Mouse (Mus musculus): ENCODE measurements around the gene Col23a1.

Col23a1 gene

DNA sequence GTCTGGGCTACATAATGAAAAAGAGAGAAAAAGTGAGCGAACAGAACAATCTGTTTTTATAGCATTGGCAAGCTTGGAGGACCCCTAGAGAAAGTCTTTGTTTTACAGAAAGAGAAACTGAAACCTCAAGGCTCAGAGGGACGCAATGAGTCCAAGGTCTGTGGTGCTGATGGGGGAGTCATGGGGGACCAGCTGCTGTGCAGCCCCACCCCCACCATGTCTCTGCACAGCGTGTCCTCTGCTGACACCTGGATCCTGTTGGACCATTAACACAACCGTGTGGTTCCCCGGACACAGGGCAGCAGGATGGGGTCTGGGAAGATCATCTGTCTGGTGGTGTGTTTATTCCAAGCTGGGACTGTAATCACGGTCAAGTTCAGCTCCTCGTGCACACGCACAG, 142.2 kb downstream of the Col23a1 start:
- no peak for DNase-seq (ENCODE audit: low spot score)

DNA sequence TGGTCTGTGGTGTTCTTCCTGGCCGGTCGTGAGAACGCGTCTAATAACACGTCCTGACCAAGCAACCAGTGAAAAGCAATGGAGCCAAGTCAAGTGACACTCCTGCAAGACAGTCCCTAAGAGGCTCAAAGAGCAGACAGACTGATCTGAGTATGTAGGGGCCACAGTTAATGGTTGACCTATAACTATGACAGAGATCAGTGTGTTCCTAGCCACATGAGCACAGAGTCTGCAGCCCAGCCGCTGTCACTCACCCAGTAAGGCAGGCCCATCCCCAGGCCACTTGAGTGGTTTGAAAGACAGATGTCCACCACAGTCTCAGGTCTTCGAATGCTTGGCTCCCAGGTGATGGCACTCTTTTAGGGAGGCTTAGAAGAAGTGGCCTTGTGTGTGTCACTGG, 152.3 kb downstream of the Col23a1 start:
- DNase-seq (ENCODE audit: low spot score) = no peak

DNA sequence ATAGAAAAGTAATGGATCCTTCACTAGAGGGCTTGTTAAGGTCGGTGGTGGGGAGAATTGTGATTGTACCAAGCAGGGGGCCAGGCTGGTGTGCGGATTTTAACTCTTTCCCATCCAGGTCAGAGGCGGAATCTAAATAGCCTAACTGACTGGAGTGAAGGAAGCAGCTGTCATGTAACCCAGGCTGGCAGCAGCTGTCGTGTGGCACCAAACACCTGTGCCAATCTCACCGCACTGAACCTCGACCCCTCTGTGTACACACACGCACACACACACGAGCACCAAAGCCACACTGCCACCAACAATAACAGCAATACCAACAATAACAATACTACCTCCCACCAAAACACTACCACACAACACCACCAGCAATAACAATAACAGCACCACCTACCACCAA, 152.9 kb downstream of the Col23a1 start:
- no peak for DNase-seq (ENCODE audit: low spot score)

DNA sequence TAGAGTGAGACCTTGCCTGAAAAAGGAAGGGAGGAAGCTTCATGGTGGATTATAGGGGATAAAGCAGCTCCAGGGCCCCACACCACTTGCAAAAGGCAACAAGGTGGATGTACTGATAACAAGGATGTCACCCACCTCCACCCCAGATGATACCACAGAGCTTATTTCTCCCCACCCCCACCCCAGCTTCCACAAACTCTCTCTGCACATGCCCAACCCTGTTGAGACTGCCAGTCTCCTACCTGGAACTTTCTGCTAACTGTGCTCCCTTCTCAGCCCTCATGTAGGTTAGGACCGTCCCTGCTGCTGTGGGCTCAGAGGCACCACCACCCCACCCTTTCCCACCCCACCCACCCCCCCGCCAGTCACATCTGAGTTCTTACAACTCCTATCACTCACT, 154.1 kb downstream of the Col23a1 start:
- DNase-seq (ENCODE audit: low spot score) = no peak

- DNase-seq (ENCODE audit: low spot score) = no peak
Measured at GRCm38 (mm10) chr11:51444649-51445048, 154.9 kb downstream of the Col23a1 start.

DNA sequence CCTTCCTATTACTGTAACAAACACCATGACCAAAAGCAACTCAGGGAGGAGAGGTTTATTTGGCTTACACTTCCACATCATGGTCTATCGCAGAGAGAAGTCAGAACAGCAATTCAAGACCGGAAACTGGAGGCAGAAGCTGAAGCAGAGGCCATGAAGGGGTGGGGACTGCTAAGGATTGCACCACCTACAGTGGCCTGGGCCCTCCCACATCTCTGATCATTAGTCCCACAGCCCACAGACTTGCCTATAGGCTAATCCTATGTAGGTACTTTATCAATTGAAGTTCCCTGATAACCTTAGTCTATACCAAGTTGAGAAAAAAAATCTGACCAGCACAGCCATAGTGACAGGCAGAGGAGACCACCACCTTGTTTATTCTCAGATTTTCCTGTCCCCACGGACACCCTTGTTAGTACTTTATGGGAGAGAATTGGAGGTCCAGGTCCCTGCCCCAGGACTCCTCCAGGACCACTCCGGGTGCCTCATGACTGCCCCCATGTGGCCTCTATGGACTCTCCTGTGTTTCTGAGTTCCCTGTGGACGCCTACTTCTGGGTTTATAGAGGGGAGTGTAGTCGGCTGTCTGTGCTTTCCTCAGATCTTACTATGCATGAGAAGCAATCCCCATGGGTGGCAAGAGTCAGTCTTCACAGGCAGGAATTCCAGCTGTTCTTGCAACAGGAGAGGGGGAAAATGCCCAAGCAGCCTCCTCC, 157.1 kb downstream of the Col23a1 start:
- DNase-seq (ENCODE audit: low spot score) = peak; percentile 73

DNA sequence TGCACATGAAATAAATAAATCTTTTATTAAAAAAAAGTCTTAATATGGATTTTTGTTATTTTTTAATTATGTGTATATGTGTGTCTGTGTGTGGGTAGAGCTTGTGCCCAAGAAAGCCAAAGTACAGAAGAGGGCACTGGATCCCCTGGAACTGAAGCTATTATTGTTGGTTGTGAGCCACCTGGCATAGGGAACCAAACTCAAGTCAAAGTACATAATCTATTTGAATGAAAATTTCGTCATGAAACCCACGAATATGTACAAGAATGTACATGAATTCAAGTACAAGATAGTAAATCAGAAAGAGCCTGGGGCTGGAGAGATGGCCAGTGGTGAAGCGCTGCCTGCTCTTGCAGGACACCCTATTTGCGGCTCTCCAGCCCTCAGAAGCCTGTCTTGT, 158.5 kb downstream of the Col23a1 start:
- no peak for DNase-seq (ENCODE audit: low spot score)

DNA sequence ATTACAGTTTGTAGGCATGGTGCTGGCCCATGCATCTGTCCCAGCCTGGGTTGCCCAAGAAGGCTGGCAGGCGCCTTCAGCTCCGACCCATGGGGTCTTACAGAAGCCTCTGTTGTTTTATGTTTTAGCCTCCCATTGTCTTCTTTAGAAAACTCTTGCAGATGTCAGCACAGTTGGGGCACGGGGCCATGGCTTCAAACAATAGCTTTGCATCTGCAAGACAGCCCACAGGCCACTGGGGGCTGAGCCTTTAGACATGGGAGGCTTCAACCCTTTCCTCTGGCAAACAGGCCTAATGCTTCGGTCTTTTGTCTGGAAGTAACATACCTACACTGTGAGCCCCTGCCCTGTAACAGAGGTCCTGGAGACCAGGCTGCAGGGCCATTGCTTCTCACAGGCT, 159.0 kb downstream of the Col23a1 start:
- peak; percentile 76 for DNase-seq (ENCODE audit: low spot score)

GRCm38 (mm10) chr11:51449881-51450280, 160.2 kb downstream of the Col23a1 start:
- no peak for DNase-seq (ENCODE audit: low spot score)

DNA sequence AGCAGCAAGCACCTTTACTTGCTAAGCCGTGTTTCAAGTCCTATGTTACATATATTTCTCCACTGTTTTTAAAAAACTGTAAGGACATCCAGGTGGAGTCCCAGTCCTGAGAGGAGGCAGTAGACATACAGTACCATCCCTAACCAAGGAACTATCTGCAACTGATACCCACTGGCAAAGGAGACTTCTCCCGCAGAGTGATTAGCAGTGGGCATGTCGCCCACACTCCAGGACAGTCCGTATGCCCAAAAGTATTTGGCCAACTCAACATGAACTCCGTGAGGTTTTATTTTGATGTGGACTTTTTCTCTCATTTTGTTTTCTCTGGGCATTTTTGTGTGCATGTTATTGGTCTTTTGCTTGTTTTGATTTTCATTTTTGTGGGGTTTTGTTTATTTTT, 161.6 kb downstream of the Col23a1 start:
- DNase-seq (ENCODE audit: low spot score) = no peak

GRCm38 (mm10) chr11:51451925-51452324, 162.2 kb downstream of the Col23a1 start:
- no peak for DNase-seq (ENCODE audit: low spot score)

DNA sequence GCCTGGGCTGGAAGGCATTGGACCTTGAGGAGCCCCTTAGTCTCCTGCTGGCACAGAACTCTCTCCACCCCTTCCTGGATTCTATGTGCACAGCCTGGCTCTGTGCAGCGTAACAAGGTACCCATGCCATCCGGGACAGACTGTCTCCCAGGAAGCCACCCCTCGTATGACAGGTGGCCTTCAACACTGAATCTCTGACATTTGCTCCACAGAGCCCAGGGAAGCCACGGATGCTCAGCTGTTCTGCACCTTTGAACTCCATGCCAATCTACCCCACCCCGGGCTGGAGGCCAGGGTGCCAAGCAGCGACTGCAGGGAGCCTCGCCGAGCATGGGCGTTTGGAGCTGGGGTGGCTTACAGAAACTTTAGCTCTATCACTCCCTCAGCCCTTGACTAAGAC, 164.0 kb downstream of the Col23a1 start:
- DNase-seq (ENCODE audit: low spot score) = no peak

DNA sequence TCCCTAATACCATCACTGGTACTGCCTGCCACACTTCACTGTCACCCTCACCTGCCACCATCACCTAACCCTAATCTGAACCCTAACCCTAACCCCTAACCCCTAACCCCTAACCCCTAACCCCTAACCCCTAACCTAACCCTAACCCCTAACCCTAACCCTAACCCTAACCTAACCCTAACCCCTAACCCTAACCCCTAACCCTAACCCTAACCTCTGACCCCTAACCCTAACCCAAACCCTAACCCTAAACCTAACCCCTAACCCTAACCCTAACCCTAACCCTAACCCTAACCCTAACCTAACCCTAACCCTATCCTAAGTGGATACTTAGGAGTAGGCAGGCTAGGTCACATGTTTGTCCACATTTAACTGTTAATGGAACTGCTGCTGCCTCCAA, 165.8 kb downstream of the Col23a1 start:
- no peak for DNase-seq (ENCODE audit: low spot score)

GRCm38 (mm10) chr11:51457624-51458023, 167.9 kb downstream of the Col23a1 start:
- no peak for DNase-seq (ENCODE audit: low spot score)

GRCm38 (mm10) chr11:51458649-51459048, 168.9 kb downstream of the Col23a1 start:
- no peak for DNase-seq (ENCODE audit: low spot score)

DNA sequence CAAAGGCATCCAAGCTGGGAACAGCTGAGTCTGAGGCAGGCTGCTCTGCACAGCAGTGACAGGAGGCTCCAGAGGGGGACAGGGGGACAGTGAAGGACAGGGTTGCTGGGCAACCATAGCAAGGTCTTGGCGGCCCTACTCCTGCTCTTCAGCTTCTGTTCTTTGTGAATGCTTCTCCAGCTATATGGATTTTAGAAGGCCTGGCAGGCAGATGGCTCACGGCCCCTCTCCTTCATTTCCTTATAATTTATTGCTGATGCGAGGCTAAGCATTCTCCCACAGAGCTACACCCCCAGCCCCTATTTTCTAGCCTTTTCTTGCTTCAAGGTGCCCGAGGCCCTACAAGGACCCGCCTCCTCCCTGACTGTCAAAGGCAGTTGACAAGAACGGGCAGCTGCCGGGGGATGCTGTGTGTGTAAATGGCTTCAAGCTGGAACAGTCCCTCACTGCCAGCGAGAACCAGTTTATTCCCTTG, 169.9 kb downstream of the Col23a1 start:
- peak; percentile 64 for DNase-seq (ENCODE audit: low spot score)

DNA sequence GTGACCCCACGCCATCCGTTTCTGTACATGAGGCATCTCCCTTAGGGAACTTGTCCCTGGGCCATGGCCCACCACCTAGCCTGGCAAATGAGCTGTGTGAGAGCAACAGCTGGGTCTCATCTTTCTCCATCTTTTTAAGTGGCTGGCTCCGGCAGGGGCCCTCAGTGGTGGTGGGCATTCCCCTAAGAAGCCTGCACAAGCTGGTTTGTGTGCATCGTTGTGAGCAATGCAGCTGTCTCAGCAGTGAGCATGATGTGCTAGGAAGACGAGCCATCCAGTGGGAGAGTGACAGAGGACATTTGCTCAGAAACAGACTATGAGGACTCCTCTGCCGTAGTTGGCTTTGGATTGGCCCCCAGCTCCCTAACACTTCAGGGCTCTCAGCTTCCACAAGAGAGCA, 179.0 kb downstream of the Col23a1 start:
- no peak for DNase-seq (ENCODE audit: low spot score)

- no peak for DNase-seq (ENCODE audit: low spot score)
Measured at GRCm38 (mm10) chr11:51469341-51469831, 179.7 kb downstream of the Col23a1 start.

GRCm38 (mm10) chr11:51470383-51471144, 180.8 kb downstream of the Col23a1 start:
- peak; percentile 51 for DNase-seq (ENCODE audit: low spot score)

GRCm38 (mm10) chr11:51473686-51474085, 184.0 kb downstream of the Col23a1 start:
- no peak for DNase-seq (ENCODE audit: low spot score)

GRCm38 (mm10) chr11:51476543-51476942, 186.8 kb downstream of the Col23a1 start:
- DNase-seq (ENCODE audit: low spot score) = no peak

DNA sequence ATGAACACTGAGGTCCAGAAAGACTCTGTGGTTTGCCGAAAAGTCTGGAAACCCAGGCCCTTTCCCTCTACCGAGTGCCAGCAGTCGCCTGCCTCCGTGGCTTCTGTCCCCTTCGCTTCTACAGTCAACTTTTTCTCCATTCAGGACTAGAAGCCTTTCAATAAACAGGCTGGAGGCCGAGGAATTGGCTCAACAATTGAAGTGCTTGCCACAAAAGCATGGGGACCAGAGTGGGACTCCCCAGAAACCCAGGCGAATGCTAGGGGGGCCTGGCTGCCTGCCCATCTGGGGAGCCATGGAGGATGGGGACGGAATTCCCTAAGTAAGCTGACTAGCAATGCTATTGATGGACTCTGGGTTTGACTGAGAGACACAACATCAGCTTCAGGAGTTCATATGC, 187.9 kb downstream of the Col23a1 start:
- no peak for DNase-seq (ENCODE audit: low spot score)

GRCm38 (mm10) chr11:51482251-51482650, 192.5 kb downstream of the Col23a1 start:
- DNase-seq (ENCODE audit: low spot score) = no peak

All from retina, embryonic 14.5 days (tissue).